Comparison of ENCODE assay signal across 8 mouse cellular contexts in genomic region chr15:77336287-77336967, GRCm38 (mm10). TPM values are rescaled to one million over a fixed set of nuclear protein-coding genes. Genes with fewer than 3 reads are reported as not detected.
DNase-seq lines count a peak whose midpoint lies in the region; ATAC-seq and TF ChIP-seq lines count a peak whose summit lies in the region.

No protein-coding gene starts in this region.

- H3K27me3 ChIP-seq in C2C12 (ENCODE audit: control insufficient read depth, insufficient read depth, insufficient read length), result no peaks in the 10 kb centered on the region
- no peaks in the 10 kb centered on the region for H3K27me3 ChIP-seq in heart, embryonic 12.5 days (replicated peaks)
- H3K27me3 ChIP-seq in kidney, embryonic 15.5 days, result no peaks in the 10 kb centered on the region
- H3K27me3 ChIP-seq in limb, embryonic 14.5 days (ENCODE audit: control insufficient read depth, insufficient read depth, low read length), result no peaks in the 10 kb centered on the region
- H3K27me3 ChIP-seq in midbrain, postnatal 0 days (ENCODE audit: insufficient read depth, low read length), result no peaks in the 10 kb centered on the region
- no peaks in the 10 kb centered on the region for H3K27me3 ChIP-seq in stomach, embryonic 15.5 days (replicated peaks)

- H3K4me2 ChIP-seq in heart, embryonic 12.5 days, result peak overlapping the region; percentile 65
- peak overlapping the region; percentile 59 for H3K4me2 ChIP-seq in kidney, embryonic 15.5 days
- H3K4me2 ChIP-seq in limb, embryonic 14.5 days (replicated peaks; ENCODE audit: low read depth, low read length, severe bottlenecking), result peak overlapping the region; percentile 47
- H3K4me2 ChIP-seq in midbrain, postnatal 0 days (ENCODE audit: low read depth, low read length, poor library complexity, severe bottlenecking), result peak overlapping the region; percentile 63
- H3K4me2 ChIP-seq in stomach, embryonic 15.5 days, result peak overlapping the region; percentile 53

- peak; percentile 54 for DNase-seq in brain, embryonic 18.5 days (ENCODE audit: low read depth, low spot score)
- DNase-seq in fibroblast of lung, adult 2 months (ENCODE audit: low read depth), result peak; percentile 94
- peak; percentile 90 for DNase-seq in limb, embryonic 14.5 days (ENCODE audit: low spot score)
- peak; percentile 89 for DNase-seq in midbrain, postnatal 0 days (ENCODE audit: low spot score)

- TF ChIP-seq CTCF in C2C12 (IDR thresholded peaks at IDR 0.05; ENCODE audit: control insufficient read depth, insufficient read depth, insufficient read length), result peak; percentile 89
- peak; percentile 84 for TF ChIP-seq CTCF in midbrain, postnatal 0 days (IDR thresholded peaks at IDR 0.05)

- peak; percentile 71 for ATAC-seq in heart, embryonic 12.5 days (ENCODE audit: insufficient number of reproducible peaks, low FRiP score)
- ATAC-seq in kidney, embryonic 15.5 days (replicated peaks; ENCODE audit: low FRiP score), result peak; percentile 80
- ATAC-seq in limb, embryonic 14.5 days (ENCODE audit: low FRiP score, low read depth), result peak; percentile 91
- peak; percentile 78 for ATAC-seq in midbrain, postnatal 0 days (ENCODE audit: low FRiP score)
- ATAC-seq in stomach, embryonic 15.5 days (ENCODE audit: insufficient read depth, low FRiP score, low read depth), result peak; percentile 73

- 0 out of 2 replicates have a peak, but pooled peaks have one; percentile 9 for TF ChIP-seq POLR2A in limb, embryonic 14.5 days (IDR thresholded peaks at IDR 0.05; ENCODE audit: borderline replicate concordance, extremely low read depth, insufficient read depth, insufficient read length)

- H3K4me3 ChIP-seq in C2C12 (ENCODE audit: insufficient read depth, poor library complexity, severe bottlenecking), result no peak overlapping the region
- peak overlapping the region; percentile 33 for H3K4me3 ChIP-seq in heart, embryonic 12.5 days
- H3K4me3 ChIP-seq in kidney, embryonic 15.5 days (replicated peaks), result peak overlapping the region; percentile 36
- peak overlapping the region; percentile 23 for H3K4me3 ChIP-seq in limb, embryonic 14.5 days (replicated peaks; ENCODE audit: low read length)
- H3K4me3 ChIP-seq in midbrain, postnatal 0 days (ENCODE audit: low read depth, low read length), result peak overlapping the region; percentile 33
- peak overlapping the region; percentile 34 for H3K4me3 ChIP-seq in stomach, embryonic 15.5 days (replicated peaks)

- H3K27ac ChIP-seq in heart, embryonic 12.5 days (ENCODE audit: poor library complexity, severe bottlenecking), result peak overlapping the region; percentile 35
- peak overlapping the region; percentile 86 for H3K27ac ChIP-seq in kidney, embryonic 15.5 days
- H3K27ac ChIP-seq in limb, embryonic 14.5 days (replicated peaks; ENCODE audit: low read depth, low read length), result peak overlapping the region; percentile 85
- H3K27ac ChIP-seq in midbrain, postnatal 0 days (ENCODE audit: low read depth, low read length), result peak overlapping the region; percentile 52
- H3K27ac ChIP-seq in stomach, embryonic 15.5 days, result peak overlapping the region; percentile 76

- WGBS in heart, embryonic 12.5 days, result 3% methylated on average over 32 of the region's 32 CpGs
- WGBS in kidney, embryonic 15.5 days, result 3% methylated on average over 32 of the region's 32 CpGs
- WGBS in limb, embryonic 14.5 days, result under 1% methylated on average over 32 of the region's 32 CpGs
- whole genome bisulfite sequencing in midbrain, postnatal 0 days, result 2% methylated on average over 32 of the region's 32 CpGs
- WGBS in stomach, embryonic 15.5 days, result 2% methylated on average over 32 of the region's 32 CpGs

- peak overlapping the region; percentile 44 for H3K9ac ChIP-seq in heart, embryonic 12.5 days
- peak overlapping the region; percentile 31; the same call in 1 of the 2 replicates for H3K9ac ChIP-seq in kidney, embryonic 15.5 days
- H3K9ac ChIP-seq in limb, embryonic 14.5 days (ENCODE audit: low read depth, low read length, severe bottlenecking), result peak overlapping the region; percentile 38
- H3K9ac ChIP-seq in midbrain, postnatal 0 days (replicated peaks; ENCODE audit: low read length, poor library complexity, severe bottlenecking), result peak overlapping the region; percentile 53
- 0 out of 2 replicates have a peak overlapping the region, but pooled peaks have one; percentile 3 for H3K9ac ChIP-seq in stomach, embryonic 15.5 days

- no peaks in the 10 kb centered on the region for H3K79me2 ChIP-seq in C2C12 (ENCODE audit: control insufficient read depth, insufficient read depth)

- H3K36me3 ChIP-seq in C2C12 (ENCODE audit: control insufficient read depth, insufficient read depth), result no peaks in the 10 kb centered on the region
- H3K36me3 ChIP-seq in heart, embryonic 12.5 days, result no peaks in the 10 kb centered on the region
- H3K36me3 ChIP-seq in kidney, embryonic 15.5 days, result no peaks in the 10 kb centered on the region
- no peaks in the 10 kb centered on the region for H3K36me3 ChIP-seq in limb, embryonic 14.5 days (ENCODE audit: control insufficient read depth, insufficient read depth, low read length)
- no peaks in the 10 kb centered on the region for H3K36me3 ChIP-seq in midbrain, postnatal 0 days (ENCODE audit: insufficient read depth, low read length)
- H3K36me3 ChIP-seq in stomach, embryonic 15.5 days, result no peaks in the 10 kb centered on the region

- H3K79me3 ChIP-seq in C2C12 (ENCODE audit: low read depth), result no peaks in the 10 kb centered on the region

- no peak overlapping the region for H3ac ChIP-seq in C2C12 (ENCODE audit: control insufficient read depth, insufficient read length, low read depth)

- H3K9me3 ChIP-seq in heart, embryonic 12.5 days (replicated peaks), result no peaks in the 10 kb centered on the region
- no peaks in the 10 kb centered on the region for H3K9me3 ChIP-seq in kidney, embryonic 15.5 days (replicated peaks)
- no peaks in the 10 kb centered on the region for H3K9me3 ChIP-seq in limb, embryonic 14.5 days (ENCODE audit: control insufficient read depth, low read length)
- no peaks in the 10 kb centered on the region for H3K9me3 ChIP-seq in midbrain, postnatal 0 days (ENCODE audit: low read length)
- no peaks in the 10 kb centered on the region for H3K9me3 ChIP-seq in stomach, embryonic 15.5 days

- peaks cover 21% of the 10 kb centered on the region for H3K4me1 ChIP-seq in heart, embryonic 12.5 days (replicated peaks)
- peaks cover 50% of the 10 kb centered on the region for H3K4me1 ChIP-seq in kidney, embryonic 15.5 days
- peaks cover 17% of the 10 kb centered on the region for H3K4me1 ChIP-seq in limb, embryonic 14.5 days (ENCODE audit: control insufficient read depth, insufficient read depth, low read length)
- H3K4me1 ChIP-seq in midbrain, postnatal 0 days (ENCODE audit: insufficient read depth, low read length), result 0 out of 2 replicates have a peak, but pooled peaks cover 5% of the 10 kb centered on the region
- peaks cover 16% of the 10 kb centered on the region for H3K4me1 ChIP-seq in stomach, embryonic 15.5 days

TF ChIP-seq in C2C12, 6 proteins besides CTCF, POLR2A, EP300 and RAD21:
- peak; percentile 50 for TF ChIP-seq CEBPB (IDR thresholded peaks at IDR 0.05; ENCODE audit: low read depth)
- no peak for TF ChIP-seq FOSL1 (IDR thresholded peaks at IDR 0.05; ENCODE audit: insufficient read depth, low read length, poor library complexity, severe bottlenecking)
- TF ChIP-seq MYOD1 (IDR thresholded peaks at IDR 0.05; ENCODE audit: control insufficient read depth, insufficient read length, low read depth), result no peak
- no peak for TF ChIP-seq MYOG (IDR thresholded peaks at IDR 0.05; ENCODE audit: control insufficient read depth, extremely low read depth, insufficient read length)
- peak; percentile 97 for TF ChIP-seq USF1 (IDR thresholded peaks at IDR 0.05; ENCODE audit: low read depth)
- TF ChIP-seq MAX (IDR thresholded peaks at IDR 0.05), result no peak

RNA-seq across cellular contexts. Expression of gene Rbfox2, which starts 29.6 kb away (rescaled TPM):
- 72.3 TPM for polyA plus RNA-seq in C2C12 (2012; fragmentation: generic; extraction: Trizol)
- 87.6 and 97.4 TPM in 2 replicates for polyA plus RNA-seq in heart, embryonic 12.5 days (2016; fragmentation: Nextera tagmentation; extraction: Ambion mirVana)
- polyA plus RNA-seq in kidney, embryonic 15.5 days (2015; fragmentation: Nextera tagmentation; extraction: Ambion mirVana), result 41.6 and 47.7 TPM in 2 replicates
- 189 and 205 TPM in 2 replicates for polyA plus RNA-seq in limb, embryonic 14.5 days (2012; rRNA removed)
- polyA plus RNA-seq in limb, embryonic 14.5 days (2014; fragmentation: Nextera tagmentation; extraction: Ambion mirVana), result 94.7 and 101 TPM in 2 replicates
- total RNA-seq in midbrain, postnatal 0 days (2014; rRNA removed), result 360 and 399 TPM in 2 replicates
- polyA plus RNA-seq in midbrain, postnatal 0 days (2015; fragmentation: Nextera tagmentation; extraction: Ambion mirVana), result 96.4 and 96.6 TPM in 2 replicates
- 54.2 and 56.8 TPM in 2 replicates for polyA plus RNA-seq in stomach, embryonic 15.5 days (2015; fragmentation: Nextera tagmentation; extraction: Ambion mirVana)

Comparison
In these comparisons a context has a peak if more than half of its experiments do, and no peak if none do; other contexts are left out.
1. H3K27ac ChIP-seq: peak in every context shown above with its lines; median percentile 86 in kidney, embryonic 15.5 days; 85 in limb, embryonic 14.5 days; 76 in stomach, embryonic 15.5 days; 52 in midbrain, postnatal 0 days; 35 in heart, embryonic 12.5 days.
2. H3K9ac ChIP-seq: peak in every context shown above with its lines; median percentile 53 in midbrain, postnatal 0 days; 44 in heart, embryonic 12.5 days; 38 in limb, embryonic 14.5 days; 31 in kidney, embryonic 15.5 days; 3 in stomach, embryonic 15.5 days.